Mouse (Mus musculus) left cerebral cortex, adult 2 months (tissue): ENCODE measurements around the gene Atp1b3. TPM values are rescaled to one million over a fixed set of nuclear protein-coding genes. Genes with fewer than 3 reads are reported as not detected.

Experiments
- DNase-seq, 2 experiments: peaks; one replicate each; pipeline ENCODE4 v3.0.0; 2021 to 2022; ENCODE audit warnings: low spot score in 2 of 2, mixed read lengths in 1 of 2; ENCODE audit errors: extremely low spot score in 1 of 2
- H3K27ac ChIP-seq: fragments of 200-600 bp; 2 replicates; pipeline ENCODE4 v1.8.1; 2022
- H3K4me3 ChIP-seq: fragments of 200-600 bp; 2 replicates; pipeline ENCODE4 v1.8.1; 2022
- CTCF ChIP-seq: fragments of 200-600 bp; IDR thresholded peaks from 2 replicates; pipeline ENCODE4 v1.8.1; 2022; ENCODE audit warnings: antibody characterized with exemption, mild to moderate bottlenecking, moderate library complexity
- intact Hi-C: fragments of 180-260 bp; cut with DNase I; formaldehyde crosslinking; loops from one replicate; pipeline ENCODE4 v1.15.1; 2025
- total RNA-seq, 2 experiments: library from RNA; stranded (reverse); gene quantifications; 2 replicates each; pipeline ENCODE4 v1.2.3; 2021

The Atp1b3 gene
- total RNA-seq, 2 experiments from 2014 or later, result 81.7 to 89.0 TPM

DNA sequence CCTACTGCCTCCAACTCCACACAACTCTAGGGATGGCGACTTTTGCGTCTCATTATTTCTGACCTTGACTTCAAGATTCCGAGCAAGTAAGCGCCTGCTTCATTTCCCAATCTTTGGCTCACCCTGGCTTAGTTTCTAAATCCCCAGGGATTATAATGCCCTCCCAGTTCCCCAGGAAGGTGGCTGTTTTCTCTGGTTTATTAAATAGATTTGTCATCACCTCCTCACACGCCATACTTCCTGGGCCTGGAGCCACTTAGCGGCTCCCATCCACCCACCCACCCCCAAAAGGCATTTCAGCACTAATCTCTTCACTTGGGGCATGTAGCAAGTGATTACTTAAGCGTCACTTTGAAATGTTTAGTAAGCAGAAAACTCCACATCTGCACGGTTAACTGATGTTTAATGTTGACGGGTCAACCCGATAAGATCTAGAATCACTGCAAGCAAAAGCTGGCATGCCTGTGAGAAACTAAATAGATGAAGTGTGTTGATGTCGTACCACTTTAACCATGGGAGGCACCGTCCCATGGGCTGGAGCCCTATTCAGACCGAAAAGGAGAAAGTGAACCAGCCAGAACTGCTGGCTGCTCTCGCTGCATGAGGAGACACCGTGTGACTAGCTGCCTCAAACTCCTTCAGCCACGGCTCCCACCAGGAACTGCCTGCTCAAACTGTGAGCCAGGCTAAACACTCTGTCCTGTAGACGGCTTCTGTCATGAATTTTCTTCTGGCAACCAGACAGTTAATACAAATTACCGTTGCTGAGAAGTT lies 19.7 kb upstream of the Atp1b3 start:
- Histone ChIP-seq H3K27ac (no peak overlapping the region), H3K4me3 (no peak overlapping the region)
- no peak for DNase-seq
- intact Hi-C loops, result no loop called here
- TF ChIP-seq CTCF, result no peak

DNA sequence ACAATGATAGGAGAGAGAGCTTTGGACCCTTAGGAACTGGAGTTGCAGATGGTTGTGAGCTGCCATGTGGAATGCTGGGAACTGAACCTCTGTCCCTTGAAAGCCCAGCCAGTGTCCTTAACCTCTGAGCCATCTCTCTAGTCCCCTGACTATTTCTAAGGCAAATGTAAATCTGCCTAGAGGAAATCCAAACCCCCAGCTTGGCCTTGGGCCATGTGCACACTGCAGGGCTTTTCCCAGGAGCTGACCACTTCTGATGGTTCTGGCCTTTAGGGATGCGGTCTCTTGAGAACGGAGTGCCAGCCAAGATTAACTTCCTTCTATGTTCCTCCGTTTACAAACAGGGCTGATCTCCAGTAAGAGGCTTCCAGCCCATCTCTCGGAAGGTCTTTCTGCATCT lies 18.5 kb upstream of the Atp1b3 start:
- no peak for DNase-seq
- Histone ChIP-seq H3K27ac (no peak overlapping the region), H3K4me3 (no peak overlapping the region)
- no peak for TF ChIP-seq CTCF
- intact Hi-C loops, result no loop called here

- no peak for TF ChIP-seq CTCF
- Histone ChIP-seq H3K4me3 (no peak overlapping the region), H3K27ac (no peak overlapping the region)
- no peak for DNase-seq
- intact Hi-C loops, result no loop called here
Observed at GRCm38 (mm10) chr9:96381393-96381792, 17.2 kb upstream of the Atp1b3 start.

- no peak for TF ChIP-seq CTCF
- H3K27ac ChIP-seq, result no peak overlapping the region
- DNase-seq, result no peak
- H3K4me3 ChIP-seq, result no peak overlapping the region
- intact Hi-C loops, result no loop called here
Observed at GRCm38 (mm10) chr9:96379551-96379950, 15.3 kb upstream of the Atp1b3 start.

GRCm38 (mm10) chr9:96378747-96379146 lies 14.5 kb upstream of the Atp1b3 start:
- no peak for DNase-seq
- TF ChIP-seq CTCF, result no peak
- intact Hi-C loops, result no loop called here
- no peak overlapping the region for H3K4me3 ChIP-seq
- H3K27ac ChIP-seq, result no peak overlapping the region

DNA sequence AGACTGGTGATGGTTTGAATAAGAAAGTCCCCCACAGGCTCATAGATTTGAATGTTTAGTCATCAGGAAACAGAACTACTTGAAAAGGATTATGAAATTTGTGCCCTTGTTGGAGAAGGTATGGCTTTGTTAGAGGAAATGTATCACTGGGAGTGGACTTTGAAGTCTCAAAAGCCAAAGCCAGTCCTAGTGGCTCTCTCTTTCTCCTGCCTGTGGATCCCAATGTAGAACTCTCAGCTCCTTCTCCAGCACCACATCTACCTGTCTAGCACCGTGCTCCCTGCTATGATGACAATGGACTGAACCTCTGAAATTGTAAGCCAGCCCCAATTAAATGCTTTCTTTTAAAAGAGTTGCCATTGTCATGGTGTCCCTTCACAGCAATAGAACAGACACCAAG lies 12.9 kb upstream of the Atp1b3 start:
- intact Hi-C loops, result no loop called here

GRCm38 (mm10) chr9:96375819-96376218 lies 11.6 kb upstream of the Atp1b3 start:
- intact Hi-C loops, result no loop called here
- H3K4me3 ChIP-seq, result no peak overlapping the region
- no peak for DNase-seq
- no peak overlapping the region for H3K27ac ChIP-seq
- no peak for TF ChIP-seq CTCF

More for the DNA sequence above, 12.9 kb upstream of the Atp1b3 start:
- Histone ChIP-seq H3K27ac (no peak overlapping the region), H3K4me3 (no peak overlapping the region)
- TF ChIP-seq CTCF, result no peak
- no peak for DNase-seq

GRCm38 (mm10) chr9:96371075-96371474 lies 6.8 kb upstream of the Atp1b3 start:
- Histone ChIP-seq H3K27ac (no peak overlapping the region), H3K4me3 (no peak overlapping the region)
- intact Hi-C loops, result no loop called here
- no peak for TF ChIP-seq CTCF
- no peak for DNase-seq

DNA sequence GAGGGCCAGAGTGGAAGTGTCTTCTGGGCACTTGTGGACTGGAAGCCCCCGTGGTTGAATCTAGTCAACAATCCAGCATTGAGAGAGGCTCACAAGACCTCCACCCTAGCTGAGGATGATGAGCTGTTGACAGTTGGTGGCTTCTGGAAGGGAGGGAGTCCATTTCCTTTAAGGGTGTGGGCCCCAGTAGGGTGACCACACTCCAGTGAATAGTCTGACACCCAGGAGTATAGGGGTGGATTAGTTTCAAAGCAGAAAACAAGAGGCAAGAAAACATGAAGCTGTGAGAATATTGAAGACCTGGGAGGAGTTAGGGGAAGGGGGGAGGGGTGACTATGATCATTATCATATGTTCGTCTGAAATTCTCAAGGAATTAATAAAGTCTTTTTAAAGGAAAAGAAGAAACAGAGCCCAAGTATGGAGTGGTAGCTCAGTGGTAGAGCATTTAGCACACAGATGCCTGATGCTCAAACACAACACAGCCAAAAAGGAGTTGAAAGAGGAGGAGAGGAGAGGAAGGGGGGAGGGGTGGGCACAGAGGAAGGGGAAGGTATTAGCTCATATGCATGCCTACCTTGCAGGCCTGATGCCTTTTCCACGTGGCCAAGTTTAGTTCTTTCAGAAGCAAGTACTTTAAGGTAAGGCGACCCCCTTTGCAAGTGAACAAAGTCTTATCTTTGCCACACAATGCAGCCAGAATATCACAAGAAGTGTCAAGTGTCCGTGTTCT lies 5.6 kb upstream of the Atp1b3 start:
- Histone ChIP-seq H3K4me3 (no peak overlapping the region), H3K27ac (no peak overlapping the region)
- TF ChIP-seq CTCF, result no peak
- DNase-seq, result no peak
- intact Hi-C loops, result loop anchor here (10.0 kb wide), 1 partner anchor 275 kb away; no protein-coding TSS in a partner anchor

DNA sequence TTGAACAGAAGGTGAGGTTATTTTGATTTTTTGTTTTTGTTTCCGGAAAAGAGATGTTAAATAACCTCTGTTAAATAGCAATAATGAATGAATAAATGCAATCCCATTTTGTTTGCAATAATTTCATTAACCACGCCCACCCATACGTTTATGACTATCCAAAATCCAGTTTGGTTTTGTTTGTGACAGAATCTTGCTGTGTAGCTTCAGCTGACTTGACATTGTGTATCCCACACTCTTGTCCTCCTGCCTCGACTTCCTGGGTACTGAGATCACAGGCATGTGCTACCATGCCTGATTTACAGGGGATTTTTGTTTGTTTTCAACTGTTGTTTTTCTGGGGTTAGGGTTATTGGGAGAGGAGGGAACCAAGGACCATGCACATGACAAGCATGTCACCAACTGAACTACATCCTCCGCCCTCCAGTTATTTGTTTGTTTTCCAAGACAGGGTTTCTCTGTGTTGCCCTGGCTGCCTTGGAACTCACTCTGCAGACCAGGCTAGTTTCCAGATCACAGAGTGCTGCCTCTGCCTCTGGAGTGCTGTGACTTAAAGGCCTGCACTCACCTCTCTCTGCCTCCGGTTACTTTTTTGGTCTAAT lies 1.1 kb upstream of the Atp1b3 start:
- no peak for TF ChIP-seq CTCF
- DNase-seq, result no peak
- no peak overlapping the region for H3K4me3 ChIP-seq
- no peak overlapping the region; the same call in 1 of the 2 replicates for H3K27ac ChIP-seq
- intact Hi-C loops, result loop anchor here (10.0 kb wide), 1 partner anchor 279 kb away; no protein-coding TSS in a partner anchor

DNA sequence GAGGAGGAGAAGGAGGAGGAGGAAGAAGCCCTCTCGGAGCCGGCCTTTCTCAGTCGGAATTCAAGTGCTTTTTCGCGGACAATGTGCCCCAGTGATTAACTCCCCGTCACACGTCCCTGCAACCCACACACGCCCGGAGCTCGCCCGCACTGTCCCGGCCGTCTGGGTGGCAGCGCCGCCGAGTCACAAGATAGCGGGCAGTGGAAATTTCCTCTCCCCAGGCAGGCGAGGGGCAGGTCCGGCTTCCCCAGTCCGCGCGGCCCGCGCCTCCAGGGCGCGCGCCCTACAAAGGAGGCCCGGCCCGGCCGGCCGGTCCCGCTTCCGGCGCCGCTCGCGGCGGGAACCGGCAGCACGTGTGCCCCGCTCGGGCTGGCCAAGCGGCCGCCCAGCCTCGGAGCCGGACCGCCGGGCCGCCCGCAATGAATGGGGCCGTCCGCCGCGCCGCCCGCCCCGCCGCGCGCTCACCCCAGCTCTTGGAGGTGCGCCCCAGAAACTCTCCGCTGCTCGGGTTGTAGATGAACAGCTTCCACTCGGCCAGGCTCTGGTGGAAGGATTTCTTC lies 581 bp downstream of the Atp1b3 start:
- peak overlapping the region; percentile 87 for H3K27ac ChIP-seq
- peak overlapping the region; percentile 84 for H3K4me3 ChIP-seq
- peak; percentile 65 to 67 for DNase-seq
- no peak for TF ChIP-seq CTCF
- intact Hi-C loops, result loop anchor here (1.0 to 10.0 kb wide), 3 partner anchors 74 to 281 kb away; partner anchors contain the start of gene Rnf7

DNA sequence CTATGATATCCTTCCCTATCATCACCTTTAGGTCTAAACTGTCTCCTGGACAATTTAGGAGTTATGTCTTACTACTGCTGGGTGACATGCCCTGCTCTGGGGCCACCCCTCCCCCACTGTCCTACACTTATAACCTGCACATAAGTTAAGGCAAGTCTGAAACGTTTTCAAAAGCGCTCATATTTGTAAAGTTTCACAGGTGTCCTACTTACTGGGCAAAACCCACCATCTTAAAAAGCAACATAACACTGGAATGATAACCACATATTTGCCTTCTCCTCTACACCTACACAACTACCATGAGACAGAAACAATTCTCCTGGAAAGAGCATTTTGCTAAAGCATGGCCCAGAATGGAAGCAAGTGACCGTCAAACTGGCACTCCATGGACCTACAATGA lies 4.2 kb downstream of the Atp1b3 start:
- H3K27ac ChIP-seq, result no peak overlapping the region
- no peak for DNase-seq
- no peak for TF ChIP-seq CTCF
- H3K4me3 ChIP-seq, result no peak overlapping the region
- intact Hi-C loops, result loop anchor here (5.0 to 10.0 kb wide), 2 partner anchors 77 to 285 kb away; no protein-coding TSS in a partner anchor
